Mouse (Mus musculus): ENCODE measurements at regions not wholly inside any gene's neighbourhood (a gene's known extent, or its start where the extent isn't known, plus 50 kb on each side); places are given as distances from the start of the nearest gene placed in this dataset.

DNA sequence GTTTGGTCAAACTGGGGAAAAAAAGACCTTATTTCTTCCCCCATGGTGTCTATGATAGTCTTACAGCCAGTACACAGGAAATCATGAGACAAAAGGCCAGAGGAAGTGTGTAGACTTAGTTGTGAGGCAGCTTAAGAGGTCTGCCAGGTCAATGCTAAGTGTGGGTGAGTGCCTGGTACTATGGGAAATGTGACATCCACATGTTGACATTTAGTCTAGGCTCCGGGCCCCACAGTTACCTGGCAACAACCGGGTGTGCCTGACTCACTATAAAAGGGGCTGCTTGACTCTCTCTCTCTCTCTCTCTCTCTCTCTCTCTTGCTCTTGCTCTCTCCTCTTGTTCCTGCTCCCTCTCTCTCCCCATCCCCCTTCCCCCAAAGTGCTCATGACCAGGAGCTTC is 196.1 kb upstream of the Kit start:
- TF ChIP-seq CTCF (conservative IDR thresholded peaks at IDR 0.05; ENCODE audit: insufficient read depth, insufficient read length, low read depth, low read length) (no peak), POLR2A (IDR thresholded peaks at IDR 0.05; ENCODE audit: low read depth, low read length) (no peak)

All from kidney, adult 2 months (tissue).